In the genomic region with DNA sequence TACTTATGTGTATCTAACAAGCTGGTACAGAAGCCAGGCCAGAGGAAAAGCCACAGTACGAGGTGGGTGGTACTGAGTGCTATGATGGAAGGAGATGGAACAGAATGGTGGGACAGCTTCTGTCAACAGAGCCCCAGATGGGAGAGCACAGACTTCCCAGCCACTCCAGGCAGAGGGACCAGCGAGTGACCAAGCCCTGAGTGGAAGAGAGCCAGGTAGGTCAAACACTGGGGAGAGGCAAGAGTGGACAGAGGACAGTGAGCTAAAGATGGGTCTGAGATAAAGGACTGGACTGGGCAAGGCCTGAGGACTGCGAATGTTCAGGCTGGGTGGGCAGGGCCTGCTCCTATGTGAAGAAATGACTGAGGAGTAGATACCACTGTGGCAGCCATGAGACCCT, we compare ENCODE assay signal across 14 mouse cellular contexts.
"Had no signal": no experiment of that assay in that cellular context is flagged by ENCODE, and none has a peak within 500 bp of the region (broad histone marks: within the 10 kb centered on the region; RNA-seq: fewer than 3 reads in every experiment).

No protein-coding gene starts in this region.

- H3K9me3 ChIP-seq: limb, embryonic 12.5 days; liver, embryonic 13.5 days; midbrain, embryonic 10.5 days; midbrain, embryonic 15.5 days; stomach, embryonic 15.5 days had no signal

- H3K27me3 ChIP-seq: limb, embryonic 12.5 days; liver, embryonic 13.5 days; midbrain, embryonic 15.5 days; stomach, embryonic 15.5 days had no signal

- H3K36me3 ChIP-seq: limb, embryonic 12.5 days; liver, embryonic 13.5 days; midbrain, embryonic 10.5 days; midbrain, embryonic 15.5 days; stomach, embryonic 15.5 days had no signal

- H3K4me2 ChIP-seq: limb, embryonic 12.5 days; liver, embryonic 13.5 days; midbrain, embryonic 15.5 days; stomach, embryonic 15.5 days had no signal

- ATAC-seq: liver, postnatal 0 days; lung, postnatal 0 days; midbrain, embryonic 15.5 days had no signal

- H3K27ac ChIP-seq: left cerebral cortex, adult 2 months; limb, embryonic 12.5 days; liver, embryonic 13.5 days; midbrain, embryonic 10.5 days; midbrain, embryonic 15.5 days; stomach, embryonic 15.5 days had no signal

- DNase-seq: kidney, postnatal 14 days; liver; liver, embryonic 13.5 days; liver, postnatal 0 days; lung, postnatal 36 days; right cerebral cortex, postnatal 14 days; thymus, adult 2 months; thymus, postnatal 25 days had no signal

- H3K4me3 ChIP-seq: left cerebral cortex, adult 2 months; limb, embryonic 12.5 days; liver, embryonic 13.5 days; midbrain, embryonic 10.5 days; midbrain, embryonic 15.5 days; stomach, embryonic 15.5 days had no signal

- H3K4me1 ChIP-seq: liver, embryonic 13.5 days; midbrain, embryonic 10.5 days; midbrain, embryonic 15.5 days; stomach, embryonic 15.5 days had no signal

- H3K9ac ChIP-seq: limb, embryonic 12.5 days; liver, embryonic 13.5 days; liver, postnatal 0 days; midbrain, embryonic 15.5 days; stomach, embryonic 15.5 days had no signal
